Mouse (Mus musculus) hindbrain, embryonic 15.5 days (tissue): ENCODE results near the gene Slc35b2. TPM values are rescaled to one million over a fixed set of nuclear protein-coding genes. Genes with fewer than 3 reads are reported as not detected.

Experiments used
- ATAC-seq: fragments of 200-750 bp; cut with Nextera tagmentation; 2 replicates; pipeline ENCODE4 v1.8.0; 2017; ENCODE audit warnings: low read depth, moderate number of reproducible peaks, moderate TSS enrichment; ENCODE audit not compliant: low FRiP score
- H3K27ac ChIP-seq: fragments of 300-500 bp; sonication (generic); replicated peaks from 2 replicates; pipeline ENCODE4 v1.5.1; 2015; ENCODE audit warnings: mild to moderate bottlenecking, inconsistent platforms
- H3K27me3 ChIP-seq: fragments of 300-500 bp; sonication (generic); 2 replicates; pipeline ENCODE4 v1.6.1; 2015; ENCODE audit warnings: control low read depth, inconsistent platforms
- H3K36me3 ChIP-seq: fragments of 300-500 bp; sonication (generic); 2 replicates; pipeline ENCODE4 v1.6.1; 2015; ENCODE audit warnings: control low read depth, inconsistent platforms
- H3K4me1 ChIP-seq: fragments of 300-500 bp; sonication (generic); replicated peaks from 2 replicates; pipeline ENCODE4 v1.6.1; 2015; ENCODE audit warnings: control low read depth, inconsistent platforms
- H3K4me2 ChIP-seq: fragments of 300-500 bp; sonication (generic); 2 replicates; pipeline ENCODE4 v1.6.1; 2015; ENCODE audit warnings: moderate library complexity, mild to moderate bottlenecking, inconsistent platforms
- H3K4me3 ChIP-seq: fragments of 300-500 bp; sonication (generic); 2 replicates; pipeline ENCODE4 v1.5.1; 2015; ENCODE audit warnings: mild to moderate bottlenecking, inconsistent platforms
- H3K9ac ChIP-seq: fragments of 300-500 bp; sonication (generic); 2 replicates; pipeline ENCODE4 v1.6.1; 2015; ENCODE audit warnings: inconsistent platforms
- H3K9me3 ChIP-seq: fragments of 300-500 bp; sonication (generic); 2 replicates; pipeline ENCODE4 v1.6.1; 2016; ENCODE audit warnings: control low read depth, inconsistent platforms
- WGBS: fragments of 180-500 bp; shearing (Covaris S2); methylation state at CpG from one replicate; pipeline ENCODE4 v1.1.7; 2015; 5-methylcytosine and 5-hydroxymethylcytosine counted together
- polyA plus RNA-seq: library from polyadenylated mRNA; unstranded; fragments of >200 nt; fragmentation: Nextera tagmentation; extraction: Ambion mirVana; gene quantifications from 2 replicates; pipeline ENCODE4 v1.2.1, GENCODE M21; 2015

The Slc35b2 gene
- polyA plus RNA-seq, 1 experiment from 2014 or later: 90.4 TPM

GRCm38 (mm10) chr17:45600267-45600666 lies 36.6 kb downstream of the Slc35b2 start:
- Histone ChIP-seq H3K4me2 (no peak overlapping the region), H3K27ac (no peak overlapping the region), H3K36me3 (no peaks in the 10 kb centered on the region), H3K4me3 (no peak overlapping the region), H3K4me1 (peaks cover 36% of the 10 kb centered on the region), H3K27me3 (peaks cover 16% of the 10 kb centered on the region), H3K9ac (no peak overlapping the region), H3K9me3 (no peaks in the 10 kb centered on the region)
- 63% methylated on average over 8 of the region's 8 CpGs for WGBS
- ATAC-seq: no peak

- 15% methylated on average over 22 of the region's 22 CpGs for WGBS
Observed at GRCm38 (mm10) chr17:45601325-45601724, 37.7 kb downstream of the Slc35b2 start.

GRCm38 (mm10) chr17:45601877-45602304 lies 38.2 kb downstream of the Slc35b2 start, which contains the start of gene Mymx:
Gene Mymx, minus strand, starts transcription at chr17:45602102.
- no peak for ATAC-seq

More at GRCm38 (mm10) chr17:45601325-45601724, 37.7 kb downstream of the Slc35b2 start:
- no peak for ATAC-seq
- Histone ChIP-seq H3K9me3 (no peaks in the 10 kb centered on the region), H3K36me3 (no peaks in the 10 kb centered on the region), H3K27me3 (peaks cover 16% of the 10 kb centered on the region), H3K9ac (no peak overlapping the region), H3K27ac (no peak overlapping the region), H3K4me1 (peaks cover 25% of the 10 kb centered on the region), H3K4me3 (no peak overlapping the region), H3K4me2 (no peak overlapping the region)

GRCm38 (mm10) chr17:45602984-45603383 lies 39.3 kb downstream of the Slc35b2 start:
- ATAC-seq: no peak
- no peak overlapping the region for H3K27ac ChIP-seq
- H3K27me3 ChIP-seq: peaks cover 16% of the 10 kb centered on the region
- H3K4me2 ChIP-seq: no peak overlapping the region
- 78% methylated on average over 3 of the region's 3 CpGs for WGBS
- no peak overlapping the region for H3K4me3 ChIP-seq
- no peaks in the 10 kb centered on the region for H3K9me3 ChIP-seq
- H3K4me1 ChIP-seq: peaks cover 16% of the 10 kb centered on the region
- H3K9ac ChIP-seq: no peak overlapping the region
- H3K36me3 ChIP-seq: no peaks in the 10 kb centered on the region

More at GRCm38 (mm10) chr17:45601877-45602304, 38.2 kb downstream of the Slc35b2 start, which contains the start of gene Mymx:
- H3K4me2 ChIP-seq: no peak within 1 kb of the TSS
- WGBS: 34% methylated on average over 6 of the region's 6 CpGs
- H3K27me3 ChIP-seq: peaks cover 16% of the 10 kb centered on the region
- no peak within 1 kb of the TSS for H3K27ac ChIP-seq
- no peak within 1 kb of the TSS for H3K4me3 ChIP-seq
- H3K9me3 ChIP-seq: no peaks in the 10 kb centered on the region
- H3K9ac ChIP-seq: no peak within 1 kb of the TSS
- peaks cover 20% of the 10 kb centered on the region for H3K4me1 ChIP-seq
- no peaks in the 10 kb centered on the region for H3K36me3 ChIP-seq

GRCm38 (mm10) chr17:45606992-45607879 lies 43.6 kb downstream of the Slc35b2 start:
- H3K9ac ChIP-seq: no peak overlapping the region
- no peaks in the 10 kb centered on the region for H3K36me3 ChIP-seq
- H3K27ac ChIP-seq: no peak overlapping the region
- H3K4me1 ChIP-seq: no peaks in the 10 kb centered on the region
- no peaks in the 10 kb centered on the region for H3K9me3 ChIP-seq
- H3K4me3 ChIP-seq: no peak overlapping the region
- ATAC-seq: no peak
- 77% methylated on average over 15 of the region's 15 CpGs for WGBS
- no peak overlapping the region for H3K4me2 ChIP-seq
- H3K27me3 ChIP-seq: no peaks in the 10 kb centered on the region

GRCm38 (mm10) chr17:45608396-45608795 lies 44.7 kb downstream of the Slc35b2 start:
- H3K9me3 ChIP-seq: no peaks in the 10 kb centered on the region
- H3K4me1 ChIP-seq: no peaks in the 10 kb centered on the region
- H3K4me3 ChIP-seq: no peak overlapping the region
- no peaks in the 10 kb centered on the region for H3K36me3 ChIP-seq
- no peak overlapping the region for H3K27ac ChIP-seq
- no peak overlapping the region for H3K9ac ChIP-seq
- no peaks in the 10 kb centered on the region for H3K27me3 ChIP-seq
- ATAC-seq: no peak
- 90% methylated on average over 4 of the region's 4 CpGs for WGBS
- H3K4me2 ChIP-seq: no peak overlapping the region

- no peaks in the 10 kb centered on the region for H3K36me3 ChIP-seq
- H3K27ac ChIP-seq: no peak overlapping the region
- H3K4me3 ChIP-seq: no peak overlapping the region
- ATAC-seq: no peak
- no peaks in the 10 kb centered on the region for H3K27me3 ChIP-seq
- H3K4me1 ChIP-seq: no peaks in the 10 kb centered on the region
- H3K9ac ChIP-seq: no peak overlapping the region
- H3K4me2 ChIP-seq: no peak overlapping the region
- no peaks in the 10 kb centered on the region for H3K9me3 ChIP-seq
- WGBS: 38% methylated on average over 5 of the region's 5 CpGs
Observed at GRCm38 (mm10) chr17:45610144-45610866, 46.6 kb downstream of the Slc35b2 start.

GRCm38 (mm10) chr17:45612008-45612407 lies 48.3 kb downstream of the Slc35b2 start:
- Histone ChIP-seq H3K36me3 (no peaks in the 10 kb centered on the region), H3K4me1 (no peaks in the 10 kb centered on the region), H3K9ac (no peak overlapping the region), H3K27me3 (no peaks in the 10 kb centered on the region), H3K27ac (no peak overlapping the region), H3K4me2 (no peak overlapping the region), H3K4me3 (no peak overlapping the region), H3K9me3 (no peaks in the 10 kb centered on the region)
- ATAC-seq: no peak
- 86% methylated on average over 8 of the region's 8 CpGs for WGBS

- 90% methylated on average over 7 of the region's 7 CpGs for WGBS
- Histone ChIP-seq H3K9ac (no peak overlapping the region), H3K9me3 (no peaks in the 10 kb centered on the region), H3K27ac (no peak overlapping the region), H3K4me2 (no peak overlapping the region), H3K36me3 (no peaks in the 10 kb centered on the region), H3K4me3 (no peak overlapping the region), H3K4me1 (no peaks in the 10 kb centered on the region), H3K27me3 (no peaks in the 10 kb centered on the region)
- ATAC-seq: no peak
Observed at GRCm38 (mm10) chr17:45612921-45613320, 49.2 kb downstream of the Slc35b2 start.

- H3K27me3 ChIP-seq: no peaks in the 10 kb centered on the region
- H3K4me1 ChIP-seq: 0 out of 2 replicates have a peak, but pooled peaks cover 9% of the 10 kb centered on the region
- no peak for ATAC-seq
- no peaks in the 10 kb centered on the region for H3K9me3 ChIP-seq
- no peak overlapping the region for H3K4me3 ChIP-seq
- H3K27ac ChIP-seq: no peak overlapping the region
- 65% methylated on average over 4 of the region's 4 CpGs for whole genome bisulfite sequencing
- H3K36me3 ChIP-seq: no peaks in the 10 kb centered on the region
- H3K4me2 ChIP-seq: no peak overlapping the region
- H3K9ac ChIP-seq: no peak overlapping the region
Observed at GRCm38 (mm10) chr17:45616046-45616650, 52.5 kb downstream of the Slc35b2 start.

GRCm38 (mm10) chr17:45616679-45617078 lies 53.0 kb downstream of the Slc35b2 start:
- Histone ChIP-seq H3K9me3 (no peaks in the 10 kb centered on the region), H3K27me3 (no peaks in the 10 kb centered on the region), H3K36me3 (no peaks in the 10 kb centered on the region), H3K27ac (no peak overlapping the region), H3K4me3 (no peak overlapping the region), H3K4me1 (0 out of 2 replicates have a peak, but pooled peaks cover 9% of the 10 kb centered on the region), H3K4me2 (no peak overlapping the region), H3K9ac (no peak overlapping the region)
- WGBS: 91% methylated on average over 3 of the region's 3 CpGs
- ATAC-seq: no peak
